Mouse (Mus musculus): ENCODE data around the gene Ube2q1. TPM values are rescaled to one million over a fixed set of nuclear protein-coding genes. Genes with fewer than 3 reads are reported as not detected.

Ube2q1 gene
- polyA plus RNA-seq, 1 experiment = 49.2 TPM

DNA sequence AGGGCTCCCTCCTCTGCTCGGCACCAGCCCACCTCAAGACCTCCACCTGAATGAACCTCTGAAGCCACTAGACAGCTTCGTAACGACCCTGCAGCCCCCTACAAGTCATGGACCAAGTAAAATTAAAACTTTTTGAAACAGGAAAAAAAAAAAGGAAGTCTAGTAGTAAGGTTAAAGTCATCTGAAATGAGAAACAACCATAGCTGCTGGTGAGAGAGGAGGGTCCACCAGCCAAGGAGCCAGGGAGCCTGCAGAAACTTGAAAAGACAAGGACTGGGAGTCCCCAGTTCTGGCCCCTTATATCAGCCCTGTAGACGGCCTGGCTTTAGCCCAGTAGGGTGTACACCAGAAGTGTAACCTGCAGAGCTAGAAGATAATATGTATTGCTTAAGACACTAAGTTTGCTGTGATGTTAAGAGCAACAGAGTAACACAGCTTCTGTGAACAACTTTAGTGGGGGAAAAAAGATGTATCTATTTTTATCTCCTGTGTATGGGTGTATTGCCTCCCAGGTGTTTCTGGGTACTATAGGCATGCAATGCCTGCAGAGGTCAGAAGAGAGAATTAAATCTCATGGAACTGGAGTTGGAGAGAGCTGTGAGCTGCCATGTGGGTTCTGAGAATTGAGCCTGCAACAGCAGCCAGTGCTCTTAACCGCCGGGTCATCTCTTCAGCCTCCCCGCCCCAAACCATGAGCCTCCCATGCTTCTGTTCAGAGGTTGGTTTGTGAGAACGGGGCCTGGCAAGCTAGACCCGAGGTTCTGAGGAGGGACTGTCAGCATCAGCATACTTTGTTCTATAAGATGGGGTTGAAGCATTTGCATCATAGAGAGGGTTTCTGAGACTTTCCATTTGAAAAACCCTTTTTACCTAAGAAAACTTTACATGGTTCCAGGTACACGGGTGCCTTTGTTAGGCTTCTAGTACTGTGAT, 48.4 kb downstream of the Ube2q1 start:
- H3K79me3 ChIP-seq (ENCODE audit: low read depth) = no peaks in the 10 kb centered on the region
- no peak for TF ChIP-seq CEBPB (IDR thresholded peaks at IDR 0.05; ENCODE audit: low read depth)
- TF ChIP-seq MYOG (IDR thresholded peaks at IDR 0.05; ENCODE audit: control insufficient read depth, extremely low read depth, insufficient read length) = no peak
- TF ChIP-seq MAX (IDR thresholded peaks at IDR 0.05) = no peak
- TF ChIP-seq MYOD1 (IDR thresholded peaks at IDR 0.05; ENCODE audit: control insufficient read depth, insufficient read length, low read depth) = no peak
- no peak for TF ChIP-seq CTCF (IDR thresholded peaks at IDR 0.05; ENCODE audit: control insufficient read depth, insufficient read depth, insufficient read length)
- TF ChIP-seq FOSL1 (IDR thresholded peaks at IDR 0.05; ENCODE audit: insufficient read depth, low read length, poor library complexity, severe bottlenecking) = no peak
- TF ChIP-seq USF1 (IDR thresholded peaks at IDR 0.05; ENCODE audit: low read depth) = no peak
- H3ac ChIP-seq (ENCODE audit: control insufficient read depth, insufficient read length, low read depth) = no peak overlapping the region
- H3K79me2 ChIP-seq (ENCODE audit: control insufficient read depth, insufficient read depth) = no peaks in the 10 kb centered on the region
- no peak overlapping the region for H3K4me3 ChIP-seq (ENCODE audit: insufficient read depth, poor library complexity, severe bottlenecking)
- no peaks in the 10 kb centered on the region for H3K36me3 ChIP-seq (ENCODE audit: control insufficient read depth, insufficient read depth)
- peaks cover 54% of the 10 kb centered on the region for H3K27me3 ChIP-seq (ENCODE audit: control insufficient read depth, insufficient read depth, insufficient read length)

DNA sequence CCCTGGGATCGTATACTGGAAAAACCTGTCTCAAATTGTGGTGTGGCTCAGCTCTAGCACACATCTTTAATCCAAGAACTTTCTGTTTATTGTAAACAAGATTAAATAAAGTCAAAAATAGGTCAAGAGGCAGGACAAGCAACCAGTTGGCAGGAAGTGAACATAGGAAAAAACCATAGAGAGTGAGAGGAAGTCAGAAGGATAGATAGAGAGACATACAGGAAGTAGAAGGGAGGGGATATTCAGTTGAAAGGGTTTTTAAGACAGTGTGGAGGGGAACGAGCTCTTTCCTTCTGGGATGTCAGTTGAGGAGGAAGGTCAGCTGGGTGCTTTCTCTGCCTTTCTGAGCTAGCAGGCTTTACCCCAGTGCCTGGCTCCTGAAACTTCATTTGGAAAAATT, 50.2 kb downstream of the Ube2q1 start:
- Histone ChIP-seq H3K79me2 (ENCODE audit: control insufficient read depth, insufficient read depth) (no peaks in the 10 kb centered on the region), H3K79me3 (ENCODE audit: low read depth) (no peaks in the 10 kb centered on the region), H3K36me3 (ENCODE audit: control insufficient read depth, insufficient read depth) (no peaks in the 10 kb centered on the region), H3K4me3 (ENCODE audit: insufficient read depth, poor library complexity, severe bottlenecking) (no peak overlapping the region), H3K27me3 (ENCODE audit: control insufficient read depth, insufficient read depth, insufficient read length) (peaks cover 53% of the 10 kb centered on the region), H3ac (ENCODE audit: control insufficient read depth, insufficient read length, low read depth) (no peak overlapping the region)
- no peak for TF ChIP-seq CTCF (IDR thresholded peaks at IDR 0.05; ENCODE audit: control insufficient read depth, insufficient read depth, insufficient read length)
- no peak for TF ChIP-seq FOSL1 (IDR thresholded peaks at IDR 0.05; ENCODE audit: insufficient read depth, low read length, poor library complexity, severe bottlenecking)
- TF ChIP-seq MYOG (IDR thresholded peaks at IDR 0.05; ENCODE audit: control insufficient read depth, extremely low read depth, insufficient read length) = no peak
- TF ChIP-seq MYOD1 (IDR thresholded peaks at IDR 0.05; ENCODE audit: control insufficient read depth, insufficient read length, low read depth) = no peak
- TF ChIP-seq CEBPB (IDR thresholded peaks at IDR 0.05; ENCODE audit: low read depth) = no peak

GRCm38 (mm10) chr3:89826295-89826694, 52.9 kb downstream of the Ube2q1 start:
- Histone ChIP-seq H3ac (ENCODE audit: control insufficient read depth, insufficient read length, low read depth) (no peak overlapping the region), H3K79me3 (ENCODE audit: low read depth) (no peaks in the 10 kb centered on the region), H3K4me3 (ENCODE audit: insufficient read depth, poor library complexity, severe bottlenecking) (no peak overlapping the region), H3K27me3 (ENCODE audit: control insufficient read depth, insufficient read depth, insufficient read length) (peaks cover 56% of the 10 kb centered on the region), H3K36me3 (ENCODE audit: control insufficient read depth, insufficient read depth) (no peaks in the 10 kb centered on the region), H3K79me2 (ENCODE audit: control insufficient read depth, insufficient read depth) (no peaks in the 10 kb centered on the region)
- TF ChIP-seq USF1 (IDR thresholded peaks at IDR 0.05; ENCODE audit: low read depth) = no peak
- TF ChIP-seq CEBPB (IDR thresholded peaks at IDR 0.05; ENCODE audit: low read depth) = no peak
- TF ChIP-seq MAX (IDR thresholded peaks at IDR 0.05) = no peak
- no peak for TF ChIP-seq MYOG (IDR thresholded peaks at IDR 0.05; ENCODE audit: control insufficient read depth, extremely low read depth, insufficient read length)
- TF ChIP-seq FOSL1 (IDR thresholded peaks at IDR 0.05; ENCODE audit: insufficient read depth, low read length, poor library complexity, severe bottlenecking) = no peak
- TF ChIP-seq CTCF (IDR thresholded peaks at IDR 0.05; ENCODE audit: control insufficient read depth, insufficient read depth, insufficient read length) = no peak

DNA sequence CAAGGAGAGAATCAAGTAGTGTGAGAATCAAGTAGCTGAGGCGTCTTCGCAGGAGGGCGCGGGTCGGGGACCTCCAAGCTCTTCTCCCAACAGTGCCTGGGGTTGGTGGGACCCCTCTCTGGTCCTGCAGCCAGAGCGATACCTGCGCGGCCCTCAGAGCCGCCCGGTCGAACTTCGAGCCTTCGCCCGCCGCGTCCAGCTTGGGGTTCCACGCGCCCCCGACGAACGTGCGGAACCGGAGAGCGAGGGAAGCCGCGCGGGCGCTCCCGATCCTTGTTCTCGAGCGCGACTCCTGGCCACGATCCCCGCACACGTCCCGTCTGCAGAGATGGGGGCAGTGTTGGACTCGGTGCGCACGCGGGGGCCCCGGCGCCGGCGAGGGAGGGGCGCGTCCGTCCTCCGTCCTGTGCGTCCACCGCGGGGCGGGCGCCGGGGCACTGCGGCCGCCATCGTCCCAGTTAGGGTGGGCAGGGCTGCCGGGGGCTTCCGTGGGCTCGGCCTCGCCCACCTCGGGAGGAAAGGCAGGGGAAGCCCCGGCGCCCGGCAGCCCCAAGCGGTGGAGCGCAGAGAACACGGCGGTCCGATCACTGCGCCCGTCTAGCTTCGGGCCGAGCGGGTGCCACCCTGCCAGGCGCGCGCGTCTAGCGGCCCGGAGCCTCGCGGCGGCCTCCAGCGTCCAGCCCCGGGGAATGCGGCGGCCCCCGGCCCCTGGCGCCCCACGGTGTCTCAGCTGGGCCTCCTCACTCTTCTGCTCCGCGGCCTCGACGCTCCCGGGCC, 57.6 kb downstream of the Ube2q1 start, which contains the start of gene She:
TSS of gene She (plus strand) at position 556 of the 777 bp plus-strand sequence.
- Histone ChIP-seq H3K27me3 (ENCODE audit: control insufficient read depth, insufficient read depth, insufficient read length) (peaks cover 70% of the 10 kb centered on the region), H3ac (ENCODE audit: control insufficient read depth, insufficient read length, low read depth) (no peak within 1 kb of the TSS), H3K4me3 (ENCODE audit: insufficient read depth, poor library complexity, severe bottlenecking) (no peak within 1 kb of the TSS), H3K79me2 (ENCODE audit: control insufficient read depth, insufficient read depth) (no peaks in the 10 kb centered on the region), H3K79me3 (ENCODE audit: low read depth) (no peaks in the 10 kb centered on the region), H3K36me3 (ENCODE audit: control insufficient read depth, insufficient read depth) (no peaks in the 10 kb centered on the region)
- TF ChIP-seq MYOG (IDR thresholded peaks at IDR 0.05; ENCODE audit: control insufficient read depth, extremely low read depth, insufficient read length) (no peak), CEBPB (IDR thresholded peaks at IDR 0.05; ENCODE audit: low read depth) (no peak), USF1 (IDR thresholded peaks at IDR 0.05; ENCODE audit: low read depth) (no peak), MAX (IDR thresholded peaks at IDR 0.05) (no peak), MYOD1 (IDR thresholded peaks at IDR 0.05; ENCODE audit: control insufficient read depth, insufficient read length, low read depth) (no peak), CTCF (IDR thresholded peaks at IDR 0.05; ENCODE audit: control insufficient read depth, insufficient read depth, insufficient read length) (no peak), FOSL1 (IDR thresholded peaks at IDR 0.05; ENCODE audit: insufficient read depth, low read length, poor library complexity, severe bottlenecking) (no peak)

Other genes with a start within 250 kb of the Ube2q1 start
- 10.1 TPM for gene Adar, start 58.6 kb upstream of the Ube2q1 start, polyA plus RNA-seq (2012; fragmentation: generic; extraction: Trizol)
- 0.21 TPM for gene Chrnb2, start 9.0 kb upstream of the Ube2q1 start, polyA plus RNA-seq (2012; fragmentation: generic; extraction: Trizol)
- gene She, start 57.8 kb downstream of the Ube2q1 start, polyA plus RNA-seq (2012; fragmentation: generic; extraction: Trizol) = not detected
- gene Il6ra, start 139.6 kb downstream of the Ube2q1 start, polyA plus RNA-seq (2012; fragmentation: generic; extraction: Trizol) = 1.2 TPM
- 26.8 TPM for gene Atp8b2, start 189.9 kb downstream of the Ube2q1 start, polyA plus RNA-seq (2012; fragmentation: generic; extraction: Trizol)
- gene Hax1, start 225.2 kb downstream of the Ube2q1 start, polyA plus RNA-seq (2012; fragmentation: generic; extraction: Trizol) = 296 TPM